Mouse (Mus musculus) heart, embryonic 16.5 days (tissue): ENCODE results near the gene A230050P20Rik. TPM values are rescaled to one million over a fixed set of nuclear protein-coding genes. Genes with fewer than 3 reads are reported as not detected.
"Not testable (repeated sequence)": the region's sequence is repeated elsewhere in the genome, so short reads cannot be mapped to it uniquely, and the experiment has no call there.

Experiments
- ATAC-seq: fragments of 200-750 bp; cut with Nextera tagmentation; replicated peaks from 2 replicates; pipeline ENCODE4 v1.8.0; 2017; ENCODE audit warnings: moderate number of reproducible peaks; ENCODE audit not compliant: insufficient read depth, low FRiP score; ENCODE audit errors: extremely low read depth
- H3K27ac ChIP-seq: fragments of 300-500 bp; sonication (generic); 2 replicates; pipeline ENCODE4 v1.5.1; 2014; ENCODE audit warnings: mild to moderate bottlenecking, low read length, control low read depth, moderate library complexity
- H3K27me3 ChIP-seq: fragments of 300-500 bp; sonication (generic); 2 replicates; pipeline ENCODE4 v1.6.1; 2014; ENCODE audit warnings: low read length, mixed read lengths; ENCODE audit not compliant: control insufficient read depth, insufficient read depth
- H3K36me3 ChIP-seq: fragments of 300-500 bp; sonication (generic); 2 replicates; pipeline ENCODE4 v1.6.1; 2014; ENCODE audit not compliant: control insufficient read depth, insufficient read depth
- H3K4me1 ChIP-seq: fragments of 300-500 bp; sonication (generic); 2 replicates; pipeline ENCODE4 v1.6.1; 2014; ENCODE audit warnings: low read length, mixed read lengths; ENCODE audit not compliant: control insufficient read depth, insufficient read depth
- H3K4me2 ChIP-seq: fragments of 300-500 bp; sonication (generic); 2 replicates; pipeline ENCODE4 v1.6.1; 2014; ENCODE audit warnings: low read depth, mild to moderate bottlenecking, control low read depth, low read length
- H3K4me3 ChIP-seq: fragments of 300-500 bp; sonication (generic); 2 replicates; pipeline ENCODE4 v1.5.1; 2014; ENCODE audit warnings: mild to moderate bottlenecking, control low read depth, low read length
- H3K9ac ChIP-seq: fragments of 300-500 bp; sonication (generic); 2 replicates; pipeline ENCODE4 v1.6.1; 2014; ENCODE audit warnings: low read length, control low read depth
- H3K9me3 ChIP-seq: fragments of 300-500 bp; sonication (generic); replicated peaks from 2 replicates; pipeline ENCODE4 v1.6.1; 2016; ENCODE audit warnings: low read length; ENCODE audit not compliant: control insufficient read depth
- WGBS: fragments of 180-500 bp; shearing (Covaris S2); extraction: QIAGEN DNeasy Blood & Tissue Kit; methylation state at CpG from one replicate; pipeline ENCODE4 v1.1.7; 2014; 5-methylcytosine and 5-hydroxymethylcytosine counted together
- polyA plus RNA-seq: library from polyadenylated mRNA; unstranded; fragments of >200 nt; fragmentation: Nextera tagmentation; extraction: Ambion mirVana; gene quantifications from 2 replicates; pipeline ENCODE4 v1.2.1, GENCODE M21; 2015

Gene A230050P20Rik
- 11.4 and 13.4 TPM in 2 replicates for polyA plus RNA-seq

DNA sequence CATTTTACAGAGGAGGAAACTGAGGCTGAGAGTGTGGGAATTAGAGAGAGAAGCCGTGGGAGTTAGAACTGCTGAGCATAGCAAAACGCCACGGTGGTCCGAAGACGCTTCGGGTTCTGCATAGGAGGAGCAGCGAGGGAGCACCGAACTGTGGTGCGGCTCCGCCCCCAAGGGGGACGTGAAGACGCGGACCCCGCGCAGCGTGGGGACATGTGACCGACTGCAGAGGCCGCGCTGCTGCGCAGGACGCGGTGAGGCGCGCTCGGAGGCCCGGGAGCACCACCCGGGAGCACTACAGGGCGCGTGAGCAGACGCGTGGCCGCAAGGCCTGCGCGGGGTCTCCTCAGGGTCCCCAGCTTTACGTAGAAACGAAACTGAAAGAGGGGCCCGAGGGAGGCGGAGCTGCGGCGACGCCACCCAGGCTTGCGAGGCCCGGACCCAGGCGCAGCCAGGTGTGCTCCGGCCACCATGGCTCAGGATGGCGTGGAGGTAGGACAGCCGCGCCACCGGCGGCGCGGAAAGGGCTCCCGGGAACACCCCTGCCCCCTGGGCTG, at the start of gene A230050P20Rik:
Gene A230050P20Rik, plus strand, starts transcription at position 195 of the 554 bp plus-strand sequence.
- no peaks in the 10 kb centered on the region for H3K36me3 ChIP-seq
- WGBS = 7% methylated on average over 53 of the region's 53 CpGs
- no peaks in the 10 kb centered on the region for H3K4me1 ChIP-seq
- H3K9me3 ChIP-seq = no peaks in the 10 kb centered on the region
- peak within 1 kb of the TSS; percentile 57 for H3K4me3 ChIP-seq
- peak within 1 kb of the TSS; percentile 73 for H3K9ac ChIP-seq
- H3K27me3 ChIP-seq = peaks cover 15% of the 10 kb centered on the region
- peak; percentile 59 for ATAC-seq
- H3K4me2 ChIP-seq = peak within 1 kb of the TSS; percentile 84
- no peak within 1 kb of the TSS for H3K27ac ChIP-seq

DNA sequence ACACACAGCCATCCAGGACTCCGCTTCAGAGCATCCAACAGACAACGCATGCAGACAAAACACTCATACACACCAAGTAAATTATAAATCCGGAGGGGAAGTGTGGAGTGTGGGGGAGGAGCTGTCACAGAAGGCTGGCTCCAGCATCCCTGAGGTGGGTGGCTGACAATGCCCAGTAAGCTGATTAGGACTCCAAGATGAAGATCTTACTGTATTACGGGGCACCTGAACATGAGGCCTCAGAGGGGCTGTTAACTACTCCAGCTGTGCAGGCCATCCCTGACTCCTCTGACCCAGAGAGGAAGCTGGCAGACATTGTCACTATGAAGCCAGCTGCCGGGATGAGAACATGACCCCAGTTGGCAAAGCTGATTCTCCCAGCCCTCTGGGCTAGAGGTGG, 48.4 kb upstream of the A230050P20Rik start:
- Histone ChIP-seq H3K27ac (no peak overlapping the region), H3K27me3 (peaks cover 5% of the 10 kb centered on the region; the same call in 1 of the 2 replicates)
- ATAC-seq = no peak

DNA sequence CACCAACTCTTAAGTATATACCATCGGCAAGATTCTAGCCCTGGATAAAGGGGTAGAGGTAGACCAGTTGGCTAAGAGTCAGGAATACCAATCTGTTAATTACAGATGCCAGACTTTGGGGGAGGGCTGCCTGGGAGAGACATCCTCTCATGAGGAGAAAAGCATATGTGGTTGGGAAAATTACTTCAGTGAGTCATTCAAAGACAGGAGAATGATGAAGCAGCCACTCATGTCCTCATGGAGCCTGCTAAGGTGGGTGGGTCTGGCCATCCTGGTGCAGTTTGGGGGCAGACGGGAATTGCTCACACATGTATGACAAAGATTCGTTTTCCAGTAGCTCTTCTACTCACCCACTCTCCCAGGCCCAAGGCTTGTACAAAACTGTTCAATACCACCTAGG, 45.6 kb upstream of the A230050P20Rik start:
- Histone ChIP-seq H3K36me3 (no peaks in the 10 kb centered on the region), H3K4me2 (no peak overlapping the region), H3K4me3 (no peak overlapping the region), H3K9me3 (no peaks in the 10 kb centered on the region), H3K27me3 (no peaks in the 10 kb centered on the region), H3K27ac (no peak overlapping the region), H3K9ac (no peak overlapping the region), H3K4me1 (no peaks in the 10 kb centered on the region)
- no peak for ATAC-seq
- WGBS = 71% methylated on average over 3 of the region's 3 CpGs

More for the DNA sequence above, 48.4 kb upstream of the A230050P20Rik start:
- H3K4me1 ChIP-seq = no peaks in the 10 kb centered on the region
- no peaks in the 10 kb centered on the region for H3K36me3 ChIP-seq
- H3K4me2 ChIP-seq = no peak overlapping the region
- no peak overlapping the region for H3K9ac ChIP-seq
- H3K4me3 ChIP-seq = no peak overlapping the region
- 72% methylated on average over 5 of the region's 5 CpGs for WGBS
- no peaks in the 10 kb centered on the region for H3K9me3 ChIP-seq

DNA sequence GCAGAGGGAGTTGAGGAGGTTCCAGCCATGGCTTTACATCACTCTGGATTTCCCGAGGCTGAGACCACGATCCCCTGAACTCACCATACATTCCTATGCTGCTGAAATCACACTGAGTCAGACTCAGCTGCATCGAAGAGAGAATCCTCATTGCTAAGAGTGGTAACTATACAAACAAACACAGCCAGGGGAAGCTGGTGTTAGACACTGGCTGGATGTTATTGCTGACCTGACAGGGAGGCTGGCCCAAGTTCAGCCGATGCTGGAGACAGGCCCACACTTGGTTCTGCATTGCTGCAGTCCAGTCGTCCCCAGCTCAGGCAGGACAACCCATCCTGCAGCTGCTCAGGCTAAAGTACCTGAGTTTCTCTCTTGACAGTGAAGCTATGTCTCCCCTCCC, 42.7 kb upstream of the A230050P20Rik start:
- Histone ChIP-seq H3K36me3 (no peaks in the 10 kb centered on the region), H3K4me2 (no peak overlapping the region), H3K27me3 (peaks cover 6% of the 10 kb centered on the region; the same call in 1 of the 2 replicates), H3K4me3 (no peak overlapping the region), H3K27ac (no peak overlapping the region), H3K9me3 (no peaks in the 10 kb centered on the region), H3K4me1 (peaks cover 4% of the 10 kb centered on the region; the same call in 1 of the 2 replicates), H3K9ac (no peak overlapping the region)
- no peak for ATAC-seq
- WGBS = 46% methylated on average over 5 of the region's 5 CpGs

DNA sequence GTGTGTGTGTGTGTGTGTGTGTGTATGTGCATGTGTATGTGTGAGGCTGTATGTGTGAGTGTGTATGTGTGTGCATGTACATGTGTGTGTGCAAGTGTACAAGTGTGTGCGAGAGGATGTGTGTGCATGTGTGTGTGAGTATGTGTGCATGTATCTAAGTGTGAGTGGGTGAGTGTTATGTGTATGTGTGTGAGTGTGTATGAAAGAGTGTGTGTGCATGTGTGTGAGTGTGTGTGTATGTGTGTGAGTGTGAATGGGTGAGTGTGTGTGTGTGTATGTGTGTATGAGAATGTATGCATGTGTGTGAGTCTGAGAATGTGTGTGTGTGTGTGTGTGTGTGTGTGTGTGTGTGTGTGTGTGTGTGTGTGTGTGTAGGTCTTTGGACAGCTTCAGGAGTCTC, 40.3 kb upstream of the A230050P20Rik start:
- no peak for ATAC-seq
- H3K4me1 ChIP-seq = peaks cover 4% of the 10 kb centered on the region; the same call in 1 of the 2 replicates
- H3K4me2 ChIP-seq = no peak overlapping the region
- H3K36me3 ChIP-seq = no peaks in the 10 kb centered on the region
- H3K27ac ChIP-seq = no peak overlapping the region
- H3K27me3 ChIP-seq = peaks cover 11% of the 10 kb centered on the region
- no peaks in the 10 kb centered on the region for H3K9me3 ChIP-seq
- WGBS = 93% methylated on average over 1 of the region's 1 CpGs
- no peak overlapping the region for H3K9ac ChIP-seq
- no peak overlapping the region for H3K4me3 ChIP-seq

DNA sequence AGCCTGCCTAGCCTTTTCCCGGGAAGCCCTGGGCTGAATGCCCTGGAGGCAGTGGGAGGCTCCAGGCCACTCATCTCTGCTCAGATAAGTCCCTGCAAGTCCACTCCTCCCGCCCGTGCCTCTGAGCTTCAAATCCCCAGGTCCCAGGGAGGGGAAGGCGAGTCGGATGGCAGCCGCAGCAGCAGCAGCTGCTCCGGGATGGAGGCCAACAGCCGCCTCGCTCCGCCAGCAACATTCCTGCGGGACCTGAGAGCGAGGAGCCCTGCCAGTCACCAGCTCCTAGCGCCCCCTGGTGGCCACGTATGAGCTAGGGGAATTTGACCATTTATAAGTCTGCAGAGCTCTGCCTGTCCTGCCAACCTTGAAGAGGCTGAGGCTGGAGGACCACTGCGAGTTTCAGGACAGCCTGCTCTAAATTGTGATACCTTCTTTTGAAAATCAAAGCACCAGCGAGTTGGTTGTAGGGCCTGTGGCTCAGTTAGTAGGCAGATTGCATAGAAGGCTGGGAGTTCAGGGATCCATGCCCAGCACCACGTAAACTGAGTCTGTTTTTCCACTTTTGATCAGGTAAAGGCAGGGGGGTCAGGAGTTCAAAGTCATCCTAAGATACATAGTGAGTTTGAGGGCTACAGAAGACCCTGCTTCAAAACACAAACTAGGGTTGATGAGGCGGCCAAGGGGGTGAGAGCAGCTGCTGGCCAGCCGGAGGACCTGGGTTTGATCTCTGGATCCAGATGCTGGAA, 37.4 kb upstream of the A230050P20Rik start:
- Histone ChIP-seq H3K9ac (no peak overlapping the region), H3K4me1 (peaks cover 4% of the 10 kb centered on the region; the same call in 1 of the 2 replicates), H3K9me3 (no peaks in the 10 kb centered on the region), H3K4me2 (no peak overlapping the region), H3K27ac (no peak overlapping the region), H3K27me3 (peaks cover 20% of the 10 kb centered on the region), H3K36me3 (no peaks in the 10 kb centered on the region), H3K4me3 (no peak overlapping the region)
- peak; percentile 89 for ATAC-seq
- WGBS = 16% methylated on average over 19 of the region's 19 CpGs

DNA sequence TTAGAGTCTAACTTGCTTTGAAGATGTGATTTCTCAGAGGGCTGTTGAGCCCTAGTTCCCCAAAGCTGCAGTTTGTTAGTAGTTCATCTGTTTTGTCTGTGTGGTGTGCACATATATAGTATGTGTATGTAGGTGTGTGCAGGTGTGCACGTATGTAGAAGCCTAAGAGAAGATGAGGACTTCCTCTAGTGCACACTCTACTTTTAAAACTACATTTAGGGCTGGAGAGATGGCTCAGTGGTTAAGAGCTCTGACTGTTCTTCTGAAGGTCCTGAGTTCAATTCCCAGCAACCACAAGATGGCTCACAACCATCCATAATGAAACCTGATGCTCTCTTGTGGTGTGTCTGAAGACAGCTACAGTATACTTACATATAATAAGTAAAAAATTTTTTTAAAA, 33.6 kb upstream of the A230050P20Rik start:
- WGBS = 71% methylated on average over 1 of the region's 1 CpGs
- H3K4me2 ChIP-seq = no peak overlapping the region
- peaks cover 4% of the 10 kb centered on the region; the same call in 1 of the 2 replicates for H3K4me1 ChIP-seq
- no peak overlapping the region for H3K4me3 ChIP-seq
- no peak overlapping the region for H3K27ac ChIP-seq
- H3K9ac ChIP-seq = no peak overlapping the region
- no peak for ATAC-seq
- no peaks in the 10 kb centered on the region for H3K9me3 ChIP-seq
- no peaks in the 10 kb centered on the region for H3K36me3 ChIP-seq
- H3K27me3 ChIP-seq = peaks cover 15% of the 10 kb centered on the region

DNA sequence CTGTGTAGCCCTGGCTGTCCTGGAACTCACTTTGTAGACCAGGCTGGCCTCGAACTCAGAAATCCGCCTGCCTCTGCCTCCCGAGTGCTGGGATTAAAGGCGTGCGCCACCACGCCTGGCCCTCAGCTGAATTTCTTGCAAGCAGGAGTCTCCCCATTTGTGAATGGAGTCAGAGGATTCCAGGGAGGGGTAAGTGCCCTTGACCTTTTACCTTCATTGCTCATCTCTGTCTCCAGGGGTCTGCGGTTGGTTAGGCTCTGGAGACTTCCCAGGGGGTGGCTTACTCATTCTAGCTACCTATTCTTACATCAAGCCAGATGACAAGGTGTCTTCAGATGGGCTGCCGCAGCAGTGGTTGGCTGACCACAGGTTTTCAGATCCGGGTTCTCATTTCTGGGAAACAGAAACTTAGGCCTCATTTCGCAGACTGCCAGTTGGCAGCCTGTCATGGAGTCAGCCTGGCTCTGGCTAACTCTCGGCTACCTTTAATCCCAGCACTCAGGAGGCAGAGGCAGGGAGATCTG, 32.9 kb upstream of the A230050P20Rik start:
- 90% methylated on average over 11 of the region's 11 CpGs for WGBS
- ATAC-seq = not testable (repeated sequence)

More for the DNA sequence above, 32.9 kb upstream of the A230050P20Rik start:
- H3K9me3 ChIP-seq, H3K36me3 ChIP-seq, H3K4me3 ChIP-seq, H3K9ac ChIP-seq, H3K27ac ChIP-seq, H3K4me2 ChIP-seq, H3K4me1 ChIP-seq: not testable (repeated sequence)
- H3K27me3 ChIP-seq = peaks cover 14% of the 10 kb centered on the region
